Mouse (Mus musculus): ENCODE data around the gene Il25. TPM values are rescaled to one million over a fixed set of nuclear protein-coding genes. Genes with fewer than 3 reads are reported as not detected.

Il25 gene
- polyA plus RNA-seq, 1 experiment, result 0.26 TPM

- peak in 1 of 2 experiments; percentile 73 for DNase-seq
- H3K27me3 ChIP-seq (ENCODE audit: control insufficient read depth, insufficient read depth, low read length), result no peaks in the 10 kb centered on the region
- under 1% methylated on average over 54 of the region's 54 CpGs for WGBS
- no peaks in the 10 kb centered on the region for H3K4me1 ChIP-seq (ENCODE audit: control insufficient read depth, insufficient read depth, low read length)
- TF ChIP-seq CTCF (IDR thresholded peaks at IDR 0.05; ENCODE audit: borderline replicate concordance, insufficient read depth, low read depth, low read length) (no peak), POLR2A (IDR thresholded peaks at IDR 0.05; ENCODE audit: borderline replicate concordance, insufficient read depth, low read length) (no peak)
- H3K4me3 ChIP-seq (replicated peaks; ENCODE audit: insufficient read depth, low read depth, low read length), result peak overlapping the region; percentile 60
- peak overlapping the region; percentile 72 for H3K27ac ChIP-seq (ENCODE audit: insufficient read depth, low read length)
Observed at GRCm38 (mm10) chr14:54894296-54895151, 38.0 kb upstream of the Il25 start.

GRCm38 (mm10) chr14:54897445-54897844 lies 35.0 kb upstream of the Il25 start:
- H3K4me1 ChIP-seq (ENCODE audit: control insufficient read depth, insufficient read depth, low read length), result no peaks in the 10 kb centered on the region
- no peak for TF ChIP-seq POLR2A (IDR thresholded peaks at IDR 0.05; ENCODE audit: borderline replicate concordance, insufficient read depth, low read length)
- TF ChIP-seq CTCF (IDR thresholded peaks at IDR 0.05; ENCODE audit: borderline replicate concordance, insufficient read depth, low read depth, low read length), result no peak
- H3K4me3 ChIP-seq (replicated peaks; ENCODE audit: insufficient read depth, low read depth, low read length), result no peak overlapping the region
- WGBS, result 58% methylated on average over 2 of the region's 2 CpGs
- no peaks in the 10 kb centered on the region for H3K27me3 ChIP-seq (ENCODE audit: control insufficient read depth, insufficient read depth, low read length)
- H3K27ac ChIP-seq (ENCODE audit: insufficient read depth, low read length), result no peak overlapping the region
- DNase-seq, result no peak

- H3K4me3 ChIP-seq (replicated peaks; ENCODE audit: insufficient read depth, low read depth, low read length), result no peak overlapping the region
- no peaks in the 10 kb centered on the region for H3K4me1 ChIP-seq (ENCODE audit: control insufficient read depth, insufficient read depth, low read length)
- DNase-seq, result peak; percentile 61 to 76
- H3K27ac ChIP-seq (ENCODE audit: insufficient read depth, low read length), result no peak overlapping the region; the same call in 1 of the 2 replicates
- no peaks in the 10 kb centered on the region for H3K27me3 ChIP-seq (ENCODE audit: control insufficient read depth, insufficient read depth, low read length)
- WGBS, result under 1% methylated on average over 3 of the region's 3 CpGs
- TF ChIP-seq CTCF (IDR thresholded peaks at IDR 0.05; ENCODE audit: borderline replicate concordance, insufficient read depth, low read depth, low read length), result peak; percentile 58; the same call in 1 of the 2 replicates
- TF ChIP-seq POLR2A (IDR thresholded peaks at IDR 0.05; ENCODE audit: borderline replicate concordance, insufficient read depth, low read length), result no peak
Observed at GRCm38 (mm10) chr14:54900383-54900782, 32.1 kb upstream of the Il25 start.

- TF ChIP-seq CTCF (IDR thresholded peaks at IDR 0.05; ENCODE audit: borderline replicate concordance, insufficient read depth, low read depth, low read length) (no peak), POLR2A (IDR thresholded peaks at IDR 0.05; ENCODE audit: borderline replicate concordance, insufficient read depth, low read length) (no peak)
- Histone ChIP-seq H3K4me3 (replicated peaks; ENCODE audit: insufficient read depth, low read depth, low read length) (no peak overlapping the region), H3K27me3 (ENCODE audit: control insufficient read depth, insufficient read depth, low read length) (no peaks in the 10 kb centered on the region), H3K4me1 (ENCODE audit: control insufficient read depth, insufficient read depth, low read length) (peaks cover under 1% of the 10 kb centered on the region; the same call in 1 of the 2 replicates), H3K27ac (ENCODE audit: insufficient read depth, low read length) (no peak overlapping the region)
- WGBS, result 92% methylated on average over 4 of the region's 4 CpGs
- no peak for DNase-seq
Observed at GRCm38 (mm10) chr14:54903641-54904040, 28.9 kb upstream of the Il25 start.

GRCm38 (mm10) chr14:54908682-54909081 lies 23.8 kb upstream of the Il25 start:
- H3K4me1 ChIP-seq (ENCODE audit: control insufficient read depth, insufficient read depth, low read length), result peaks cover 7% of the 10 kb centered on the region
- TF ChIP-seq POLR2A (IDR thresholded peaks at IDR 0.05; ENCODE audit: borderline replicate concordance, insufficient read depth, low read length) (no peak), CTCF (IDR thresholded peaks at IDR 0.05; ENCODE audit: borderline replicate concordance, insufficient read depth, low read depth, low read length) (no peak)
- WGBS, result 80% methylated on average over 7 of the region's 7 CpGs
- H3K27me3 ChIP-seq (ENCODE audit: control insufficient read depth, insufficient read depth, low read length), result no peaks in the 10 kb centered on the region
- H3K4me3 ChIP-seq (replicated peaks; ENCODE audit: insufficient read depth, low read depth, low read length), result no peak overlapping the region
- DNase-seq, result no peak
- no peak overlapping the region for H3K27ac ChIP-seq (ENCODE audit: insufficient read depth, low read length)

- Histone ChIP-seq H3K4me3 (replicated peaks; ENCODE audit: insufficient read depth, low read depth, low read length) (peak overlapping the region; percentile 86), H3K27ac (ENCODE audit: insufficient read depth, low read length) (peak overlapping the region; percentile 89), H3K4me1 (ENCODE audit: control insufficient read depth, insufficient read depth, low read length) (peaks cover 7% of the 10 kb centered on the region), H3K27me3 (ENCODE audit: control insufficient read depth, insufficient read depth, low read length) (no peaks in the 10 kb centered on the region)
- TF ChIP-seq POLR2A (IDR thresholded peaks at IDR 0.05; ENCODE audit: borderline replicate concordance, insufficient read depth, low read length) (no peak), CTCF (IDR thresholded peaks at IDR 0.05; ENCODE audit: borderline replicate concordance, insufficient read depth, low read depth, low read length) (no peak)
- under 1% methylated on average over 57 of the region's 69 CpGs for WGBS
- DNase-seq, result peak; percentile 51 to 56
Observed at GRCm38 (mm10) chr14:54912109-54912850, 20.2 kb upstream of the Il25 start.

- Histone ChIP-seq H3K27ac (ENCODE audit: insufficient read depth, low read length) (peak within 1 kb of the TSS; percentile 89), H3K4me3 (replicated peaks; ENCODE audit: insufficient read depth, low read depth, low read length) (peak within 1 kb of the TSS; percentile 86), H3K4me1 (ENCODE audit: control insufficient read depth, insufficient read depth, low read length) (peaks cover 7% of the 10 kb centered on the region), H3K27me3 (ENCODE audit: control insufficient read depth, insufficient read depth, low read length) (no peaks in the 10 kb centered on the region)
- DNase-seq, result peak; percentile 83 to 84
- WGBS, result 1% methylated on average over 28 of the region's 28 CpGs
- no peak for TF ChIP-seq CTCF (IDR thresholded peaks at IDR 0.05; ENCODE audit: borderline replicate concordance, insufficient read depth, low read depth, low read length)
- peak; percentile 92 for TF ChIP-seq POLR2A (IDR thresholded peaks at IDR 0.05; ENCODE audit: borderline replicate concordance, insufficient read depth, low read length)
Observed at GRCm38 (mm10) chr14:54912886-54913285, 19.6 kb upstream of the Il25 start, which contains the start of gene Slc22a17. Slc22a17 (minus strand) TSS chr14:54913132.
